Mouse (Mus musculus) adrenal gland, postnatal 14 days (tissue): Measurements from ENCODE around the gene Zfp809. TPM values are rescaled to one million over a fixed set of nuclear protein-coding genes. Genes with fewer than 3 reads are reported as not detected.
A peak's percentile ranks its signal among the peaks of the same experiment; 100 is the strongest.
"Not testable (repeated sequence)": the region's sequence is repeated elsewhere in the genome, so short reads cannot be mapped to it uniquely, and the experiment has no call there.

Experiments used
- DNase-seq: peaks from one replicate; pipeline ENCODE4 v3.0.0; 2021; ENCODE audit warnings: mixed read lengths
- long read RNA-seq, 2 experiments: library from polyadenylated mRNA; stranded (forward); transcript quantifications; one replicate each; pipeline ENCODE4 v2.0.0; 2021
- total RNA-seq: library from RNA; stranded (reverse); gene quantifications from 2 replicates; pipeline ENCODE4 v1.2.3, GENCODE M21; 2021

The Zfp809 gene
- 33.5 and 39.9 TPM in 2 replicates for total RNA-seq
- long read RNA-seq, experiment 1, partial matches to known transcripts = 0 of 12 reads
- long read RNA-seq, experiment 1, other reads (novel, unspliced or antisense) = 4 of 12 reads
- long read RNA-seq, experiment 2, partial matches to known transcripts = 3 of 6 reads
- long read RNA-seq, experiment 2, other reads (novel, unspliced or antisense) = 0 of 6 reads

- peak; percentile 99 for DNase-seq
These were observed at the start of gene Zfp809 for GRCm38 (mm10) chr9:22225581-22226388. Zfp809 (plus strand) TSS chr9:22225714.

DNA sequence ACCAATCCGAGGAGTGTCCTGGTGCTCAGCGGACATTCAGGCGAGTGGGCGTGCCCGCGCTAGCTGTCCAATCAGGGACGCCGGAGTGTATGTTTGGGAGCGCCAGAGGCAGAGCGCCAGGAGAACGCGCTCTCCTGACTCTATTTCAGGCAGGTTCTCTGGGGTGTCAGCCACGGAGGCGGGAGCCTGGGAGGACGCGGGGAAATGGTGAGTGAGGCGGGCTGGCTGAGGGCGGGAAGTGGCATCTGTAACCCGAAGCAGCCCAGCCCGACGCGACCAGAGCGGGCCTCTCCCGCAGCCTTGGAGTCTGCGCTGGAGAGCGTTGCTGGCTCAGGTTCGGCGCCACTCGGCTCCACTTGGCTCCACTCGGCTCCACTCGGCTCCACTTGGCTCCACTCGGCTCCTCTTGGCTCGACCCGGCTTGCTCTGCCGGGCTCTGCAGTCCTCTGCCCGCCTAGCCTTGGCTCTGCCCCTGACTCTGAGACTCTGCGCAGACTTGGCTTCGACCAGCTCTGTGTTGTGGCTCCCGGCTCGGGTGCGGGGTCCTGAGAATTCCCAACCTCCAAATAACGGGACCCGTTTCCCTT is 37.4 kb upstream of the Zfp809 start, which contains the start of gene Zfp872:
Gene Zfp872 (plus strand): TSS at position 66 of the 587 bp plus-strand sequence.
- peak; percentile 84 for DNase-seq

DNA sequence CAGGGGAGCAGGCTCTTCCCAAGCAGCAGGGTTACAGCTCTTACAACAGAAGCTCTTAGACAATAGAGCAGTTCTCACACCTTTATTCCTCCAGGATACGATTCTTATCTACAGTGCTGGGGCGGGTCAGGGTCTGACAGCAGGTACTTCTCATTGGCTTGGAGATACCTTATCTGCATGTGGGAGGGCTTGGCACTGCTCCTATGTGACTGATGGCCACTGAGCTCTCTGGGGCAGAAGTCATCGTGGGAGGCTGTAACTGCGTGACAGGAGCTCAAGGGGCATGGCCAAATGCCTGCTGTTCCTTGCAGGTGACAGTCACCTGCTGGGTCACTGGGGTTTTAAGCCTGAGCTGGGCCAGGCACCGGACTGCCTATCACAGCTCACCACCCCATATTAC is 29.1 kb upstream of the Zfp809 start:
- no peak for DNase-seq

DNA sequence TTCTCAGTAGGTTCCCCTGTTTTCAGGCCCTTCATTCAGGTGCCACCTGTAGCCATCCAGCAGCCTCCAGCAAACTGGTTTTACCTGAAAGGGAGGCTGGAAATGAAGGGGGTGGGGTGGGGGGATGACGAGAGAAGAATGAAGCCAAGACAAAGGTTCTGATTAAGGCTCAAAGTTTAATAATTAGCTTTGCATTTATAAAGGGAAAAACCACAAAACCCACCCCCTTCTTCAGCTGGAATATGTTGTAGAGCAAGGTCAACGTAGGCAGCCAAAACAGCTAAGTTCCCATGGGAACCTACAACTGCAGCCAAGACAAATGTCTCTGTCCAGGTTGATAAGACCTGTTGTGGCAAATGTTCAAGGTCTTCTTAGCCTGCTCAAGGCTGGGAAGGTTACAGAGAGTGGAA is 11.7 kb upstream of the Zfp809 start:
- DNase-seq = peak; percentile 68

DNA sequence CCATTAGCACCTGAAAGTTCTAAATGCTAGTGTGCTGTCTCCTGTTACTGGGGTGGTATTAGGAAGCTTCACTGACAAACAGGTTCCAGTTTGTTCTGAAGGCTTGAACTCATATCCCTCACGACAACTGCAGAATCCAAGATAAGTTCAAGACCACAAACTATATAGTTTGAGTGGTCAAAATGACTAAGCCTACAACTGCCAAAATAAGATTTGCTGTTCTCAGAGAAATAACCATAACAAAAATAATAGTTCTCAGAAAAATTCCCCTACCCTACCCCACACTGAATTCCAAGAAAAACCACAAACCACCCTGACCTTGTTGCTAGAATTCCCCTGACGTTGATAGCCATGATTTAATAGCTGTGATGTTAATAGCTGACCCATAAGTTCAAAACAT is 11.0 kb upstream of the Zfp809 start:
- no peak for DNase-seq

DNA sequence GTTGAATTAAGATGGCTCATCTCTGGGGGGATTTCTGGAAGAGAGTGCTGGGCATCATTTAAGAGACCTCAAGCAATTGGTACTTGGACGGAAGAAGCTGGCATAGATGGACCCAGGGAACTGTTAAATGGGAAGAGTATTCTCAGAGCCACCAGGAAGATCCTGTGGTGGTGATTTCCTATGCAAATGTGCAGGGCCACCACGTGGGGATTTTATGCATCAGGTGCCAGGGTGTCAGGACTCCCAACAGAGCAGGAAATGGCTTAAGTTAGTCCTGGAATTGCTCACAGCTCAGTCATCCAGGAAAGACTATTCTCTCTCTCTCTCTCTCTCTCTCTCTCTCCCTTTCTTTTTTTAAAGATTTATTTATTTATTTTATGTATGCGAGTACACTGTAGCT is 8.8 kb upstream of the Zfp809 start:
- DNase-seq = no peak

- DNase-seq = no peak
These were observed 7.5 kb upstream of the Zfp809 start for GRCm38 (mm10) chr9:22217858-22218493.

DNA sequence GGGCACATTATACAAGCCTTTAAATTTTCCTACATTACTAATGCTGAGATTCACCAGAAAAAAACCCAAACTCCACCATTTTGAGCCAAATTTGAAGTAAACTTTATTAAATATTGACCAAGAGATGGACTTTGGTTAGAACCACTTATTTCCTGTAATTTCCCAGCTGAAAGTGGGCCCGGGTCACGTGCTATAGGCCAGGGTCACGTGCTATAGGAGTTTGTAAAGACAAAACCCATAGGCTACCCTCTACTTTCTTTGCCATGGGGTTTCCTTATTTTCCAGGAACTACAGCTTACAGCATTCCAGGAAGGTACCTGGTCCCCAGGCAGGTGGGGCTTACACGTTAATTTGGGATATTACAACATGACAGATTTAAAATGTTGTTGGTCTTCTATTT is 1.4 kb upstream of the Zfp809 start:
- DNase-seq = no peak

- peak; percentile 55 for DNase-seq
These were observed 694 bp upstream of the Zfp809 start for GRCm38 (mm10) chr9:22224536-22225503.

- not testable (repeated sequence) for DNase-seq
These were observed 817 bp downstream of the Zfp809 start for GRCm38 (mm10) chr9:22226389-22226673.

GRCm38 (mm10) chr9:22226846-22227245 is 1.3 kb downstream of the Zfp809 start:
- peak; percentile 36 for DNase-seq

GRCm38 (mm10) chr9:22229386-22230026 is 4.0 kb downstream of the Zfp809 start:
- no peak for DNase-seq

- DNase-seq = no peak
These were observed 4.5 kb downstream of the Zfp809 start for GRCm38 (mm10) chr9:22230061-22230460.

GRCm38 (mm10) chr9:22230556-22230955 is 5.0 kb downstream of the Zfp809 start:
- DNase-seq = no peak

- DNase-seq = no peak
These were observed 14.5 kb downstream of the Zfp809 start for GRCm38 (mm10) chr9:22240001-22240400.

- no peak for DNase-seq
These were observed 18.7 kb downstream of the Zfp809 start for GRCm38 (mm10) chr9:22244242-22244641.

DNA sequence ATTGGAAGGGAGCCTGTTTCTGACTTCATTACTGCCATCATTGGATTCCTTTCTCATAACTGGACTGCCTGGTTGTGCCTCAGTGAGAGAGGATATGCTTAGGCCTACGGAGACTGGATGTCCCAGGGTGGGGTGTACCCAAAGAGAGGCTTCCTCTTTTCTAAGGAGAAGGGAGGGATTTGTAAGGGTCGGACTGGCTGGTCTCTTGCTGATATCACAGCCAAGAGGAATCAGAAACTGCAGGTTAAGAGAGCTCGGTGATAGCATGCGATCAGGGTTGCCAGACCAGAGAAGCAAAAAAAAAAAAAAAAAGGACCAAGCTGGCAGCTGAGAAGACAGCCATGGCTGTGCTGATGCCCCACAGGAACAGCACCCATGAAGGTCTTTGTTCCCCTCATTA is 31.1 kb downstream of the Zfp809 start:
- no peak for DNase-seq

GRCm38 (mm10) chr9:22258784-22259183 is 33.3 kb downstream of the Zfp809 start:
- DNase-seq = no peak

DNA sequence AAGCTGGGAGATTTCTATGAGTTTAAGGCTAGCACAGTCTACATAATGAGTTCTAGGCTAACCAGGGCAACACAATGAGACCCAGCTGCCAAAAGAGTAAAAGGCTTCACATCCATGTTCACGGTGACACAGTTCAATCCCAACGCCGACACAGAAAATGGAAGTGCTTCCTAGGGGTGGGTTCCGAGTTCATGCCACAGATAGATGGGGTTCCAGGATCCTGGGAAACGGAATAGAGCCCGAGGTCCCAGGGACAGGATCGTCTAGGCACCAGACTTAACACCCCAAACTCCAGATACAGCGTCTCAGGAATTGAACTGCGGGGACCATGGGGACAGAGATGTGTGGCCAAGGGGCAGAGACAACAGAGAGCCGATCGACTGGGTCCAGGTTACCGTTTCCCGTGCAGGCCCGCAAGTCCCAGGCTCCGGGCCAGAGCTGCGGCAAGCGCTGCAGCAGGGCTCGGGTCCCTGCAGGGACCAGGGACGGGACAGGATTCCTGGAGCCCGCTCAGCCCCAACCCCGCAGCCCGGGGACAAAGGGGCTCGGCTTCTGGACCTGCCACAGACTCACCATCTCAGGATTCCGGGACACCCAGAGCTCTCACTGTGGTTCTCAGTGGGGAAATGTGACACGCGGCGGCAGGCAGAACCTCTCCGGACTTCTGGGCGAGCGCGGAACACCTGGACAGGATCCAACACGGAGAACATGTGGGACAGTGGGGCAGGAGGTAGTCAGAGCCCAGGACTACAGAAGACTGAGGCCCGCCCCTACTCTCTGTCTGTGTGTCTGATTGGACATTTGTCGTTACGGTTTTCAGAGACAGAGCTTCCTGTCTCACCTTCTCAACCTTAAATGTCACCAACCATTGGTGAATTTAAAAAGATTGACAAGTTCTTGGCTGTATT is 33.9 kb downstream of the Zfp809 start, which contains the start of gene Zfp599:
Gene Zfp599 (minus strand): TSS at position 712 of the 908 bp plus-strand sequence.
- peak; percentile 86 for DNase-seq

DNA sequence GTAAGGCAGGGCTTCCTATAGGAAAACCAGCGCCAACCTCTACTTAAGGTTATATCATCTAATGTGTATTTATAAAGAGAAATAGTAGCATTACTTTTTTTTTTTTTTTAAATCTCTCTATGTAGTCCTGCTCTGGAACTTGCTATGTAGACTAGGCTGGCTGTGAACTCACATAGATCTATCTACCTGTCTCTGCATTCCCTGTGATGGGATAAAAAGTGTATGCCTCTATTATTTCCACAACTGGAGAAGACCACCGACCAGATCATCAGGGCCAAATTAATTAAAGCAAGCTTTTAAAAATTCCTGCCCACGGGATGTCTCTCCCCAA is 34.5 kb downstream of the Zfp809 start:
- DNase-seq = no peak
